ENCODE assay signal across 24 mouse cellular contexts in genomic region chr15:82217980-82218379, GRCm38 (mm10). TPM values are rescaled to one million over a fixed set of nuclear protein-coding genes. Genes with fewer than 3 reads are reported as not detected.
DNase-seq lines count a peak whose midpoint lies in the region; TF ChIP-seq lines count a peak whose summit lies in the region.
"Had no signal": no experiment of that assay in that cellular context is flagged by ENCODE, and none has a peak within 500 bp of the region (broad histone marks: within the 10 kb centered on the region; RNA-seq: fewer than 3 reads in every experiment).

No protein-coding gene starts in this region.

- intact Hi-C loops in gastrocnemius, postnatal 14 days (cut with DNase I; ENCODE audit: low total_unique reads), result no loop called here
- intact Hi-C loops in gastrocnemius, postnatal 36 days (cut with DNase I), result no loop called here

- H3K36me3 ChIP-seq in E14TG2a.4 (ENCODE audit: insufficient read depth, low read length), result no peaks in the 10 kb centered on the region
- no peaks in the 10 kb centered on the region for H3K36me3 ChIP-seq in embryonic facial prominence, embryonic 10.5 days (replicated peaks)
- H3K36me3 ChIP-seq: embryonic facial prominence, embryonic 12.5 days; forebrain, embryonic 15.5 days had no signal

- TF ChIP-seq CTCF in E14TG2a.4 (conservative IDR thresholded peaks at IDR 0.05; ENCODE audit: low read length), result no peak
- TF ChIP-seq CTCF in cerebellum, adult 2 months (IDR thresholded peaks at IDR 0.05; ENCODE audit: borderline replicate concordance, insufficient read depth, low read depth, low read length), result no peak

- peak; percentile 3 for DNase-seq in gastrocnemius, postnatal 14 days
- DNase-seq in gastrocnemius, postnatal 36 days, result no peak
- peak; percentile 74 for DNase-seq in A20 (ENCODE audit: low read depth, low spot score)
- DNase-seq in embryonic facial prominence, embryonic 10.5 days (ENCODE audit: low spot score), result peak; percentile 15
- DNase-seq in right cerebral cortex, postnatal 4 days, result no peak
- no peak for DNase-seq in cerebellum, adult 2 months
- DNase-seq: adrenal gland, adult 8-10 months; adrenal gland, postnatal 14 days; adrenal gland, postnatal 36 days; cerebellum, adult 11-12 months; cerebellum, adult 8-10 months; cerebellum, adult 9-11 months; cerebellum, postnatal 36 days; embryo, embryonic 11 days; forebrain, postnatal 0 days had no signal

- H3K4me1 ChIP-seq in E14TG2a.4 (replicated peaks; ENCODE audit: low read depth, low read length), result peaks cover 86% of the 10 kb centered on the region
- H3K4me1 ChIP-seq in embryonic facial prominence, embryonic 10.5 days, result peaks cover 50% of the 10 kb centered on the region
- H3K4me1 ChIP-seq in cerebellum, adult 2 months (ENCODE audit: control insufficient read depth, insufficient read depth, low read length), result peaks cover 26% of the 10 kb centered on the region

- peak overlapping the region; percentile 43; the same call in 1 of the 2 replicates for H3K4me3 ChIP-seq in E14TG2a.4 (replicated peaks; ENCODE audit: low read length)
- no peak overlapping the region for H3K4me3 ChIP-seq in embryonic facial prominence, embryonic 10.5 days
- no peak overlapping the region for H3K4me3 ChIP-seq in cerebellum, adult 2 months (replicated peaks; ENCODE audit: insufficient read depth, low read depth, low read length)
- H3K4me3 ChIP-seq: embryonic facial prominence, embryonic 12.5 days; forebrain, embryonic 13.5 days; forebrain, embryonic 15.5 days had no signal

- no peak overlapping the region for H3K27ac ChIP-seq in embryonic facial prominence, embryonic 10.5 days (replicated peaks)
- no peak overlapping the region for H3K27ac ChIP-seq in cerebellum, adult 2 months (ENCODE audit: insufficient read depth, low read length)
- H3K27ac ChIP-seq: embryonic facial prominence, embryonic 12.5 days; forebrain, embryonic 13.5 days; forebrain, embryonic 15.5 days had no signal

- H3K9me3 ChIP-seq in E14TG2a.4 (ENCODE audit: low read length), result no peaks in the 10 kb centered on the region
- H3K9me3 ChIP-seq in embryonic facial prominence, embryonic 10.5 days, result no peaks in the 10 kb centered on the region
- H3K9me3 ChIP-seq: embryonic facial prominence, embryonic 12.5 days; forebrain, embryonic 13.5 days; forebrain, embryonic 15.5 days had no signal

- peaks cover 59% of the 10 kb centered on the region for H3K27me3 ChIP-seq in E14TG2a.4 (ENCODE audit: insufficient read depth, low read length)
- peaks cover 87% of the 10 kb centered on the region for H3K27me3 ChIP-seq in embryonic facial prominence, embryonic 10.5 days (replicated peaks; ENCODE audit: low read depth, poor library complexity, severe bottlenecking)
- H3K27me3 ChIP-seq in cerebellum, adult 2 months (ENCODE audit: control insufficient read depth, insufficient read depth, low read length), result no peaks in the 10 kb centered on the region

- TF ChIP-seq POLR2A in cerebellum, adult 2 months (IDR thresholded peaks at IDR 0.05; ENCODE audit: borderline replicate concordance, insufficient read depth, low read length), result no peak

- 18% methylated on average over 9 of the region's 9 CpGs for WGBS in embryonic facial prominence, embryonic 10.5 days
- WGBS in cerebellum, adult 2 months, result 84% methylated on average over 9 of the region's 9 CpGs

RNA-seq across cellular contexts. Expression of gene Shisa8, which starts 5.4 kb away (rescaled TPM):
- under 1 TPM in 1 of 2 experiments, not detected in 1; 0.08 TPM for total RNA-seq in gastrocnemius, postnatal 14 days (2021)
- not detected for total RNA-seq in gastrocnemius, postnatal 36 days (2021)
- 0.35 and 0.38 TPM in 2 replicates for polyA plus RNA-seq in embryonic facial prominence, embryonic 10.5 days (2016; fragmentation: Nextera tagmentation; extraction: Ambion mirVana)
- polyA plus RNA-seq in cerebellum, adult 2 months (2012; rRNA removed), result 65.4 and 69.9 TPM in 2 replicates
- total RNA-seq: MEL had no signal
- polyA plus RNA-seq: activated CD4-positive, CD25-positive, alpha-beta regulatory T cell, adult 4 months had no signal

RNA-seq across cellular contexts. Expression of gene Tnfrsf13c, which starts 6.2 kb away (rescaled TPM):
- not detected for total RNA-seq in gastrocnemius, postnatal 14 days (2021)
- not detected for total RNA-seq in gastrocnemius, postnatal 36 days (2021)
- polyA plus RNA-seq in embryonic facial prominence, embryonic 10.5 days (2016; fragmentation: Nextera tagmentation; extraction: Ambion mirVana), result 0.10 and 0.75 TPM in 2 replicates
- polyA plus RNA-seq in cerebellum, adult 2 months (2012; rRNA removed), result 0.89 and 0.93 TPM in 2 replicates

RNA-seq across cellular contexts. Expression of gene Cenpm, which starts 26.6 kb away (rescaled TPM):
- 1 to 10 TPM; 1.8 to 2.6 TPM for total RNA-seq in gastrocnemius, postnatal 14 days (2021)
- total RNA-seq in gastrocnemius, postnatal 36 days (2021), result under 1 TPM; 0.46 to 0.79 TPM
- polyA plus RNA-seq in embryonic facial prominence, embryonic 10.5 days (2016; fragmentation: Nextera tagmentation; extraction: Ambion mirVana), result 81.5 and 82.5 TPM in 2 replicates
- polyA plus RNA-seq in cerebellum, adult 2 months (2012; rRNA removed), result 3.2 and 3.6 TPM in 2 replicates

RNA-seq across cellular contexts. Expression of gene 1500009C09Rik, which starts 34.2 kb away (rescaled TPM):
- total RNA-seq in gastrocnemius, postnatal 14 days (2021), result not detected
- total RNA-seq in gastrocnemius, postnatal 36 days (2021), result not detected
- polyA plus RNA-seq in embryonic facial prominence, embryonic 10.5 days (2016; fragmentation: Nextera tagmentation; extraction: Ambion mirVana), result not detected in 2 replicates
- polyA plus RNA-seq in cerebellum, adult 2 months (2012; rRNA removed), result 195 and 218 TPM in 2 replicates
- total RNA-seq: common myeloid progenitor, adult 5-6 weeks; MEL had no signal
- polyA plus RNA-seq: activated CD4-positive, CD25-positive, alpha-beta regulatory T cell, adult 4 months; C2C12; embryonic facial prominence, embryonic 12.5 days; Patski had no signal

RNA-seq across cellular contexts. Expression of gene Sept3, which starts 56.7 kb away (rescaled TPM):
- 1 to 10 TPM in 1 of 2 experiments, under 1 TPM in 1; 0.71 to 1.4 TPM for total RNA-seq in gastrocnemius, postnatal 14 days (2021)
- total RNA-seq in gastrocnemius, postnatal 36 days (2021), result under 1 TPM; 0.31 to 0.91 TPM
- polyA plus RNA-seq in embryonic facial prominence, embryonic 10.5 days (2016; fragmentation: Nextera tagmentation; extraction: Ambion mirVana), result 49.4 and 55.6 TPM in 2 replicates
- polyA plus RNA-seq in cerebellum, adult 2 months (2012; rRNA removed), result 306 and 367 TPM in 2 replicates
- total RNA-seq: MEL had no signal
- polyA plus RNA-seq: activated CD4-positive, CD25-positive, alpha-beta regulatory T cell, adult 4 months had no signal

Comparison
In these comparisons a context has a peak if more than half of its experiments do, and no peak if none do; other contexts are left out.
1. DNase-seq: peak in gastrocnemius, postnatal 14 days (single experiment), A20 (single experiment) and embryonic facial prominence, embryonic 10.5 days (single experiment); none in gastrocnemius, postnatal 36 days (0 of 2), right cerebral cortex, postnatal 4 days (single experiment) and cerebellum, adult 2 months (0 of 2).